Mouse (Mus musculus): ENCODE data around the gene 9630041A04Rik. TPM values are rescaled to one million over a fixed set of nuclear protein-coding genes. Genes with fewer than 3 reads are reported as not detected.
A peak's percentile ranks its signal among the peaks of the same experiment; 100 is the strongest.

Gene 9630041A04Rik
- total RNA-seq, 1 experiment from 2014 or later: not detected

DNA sequence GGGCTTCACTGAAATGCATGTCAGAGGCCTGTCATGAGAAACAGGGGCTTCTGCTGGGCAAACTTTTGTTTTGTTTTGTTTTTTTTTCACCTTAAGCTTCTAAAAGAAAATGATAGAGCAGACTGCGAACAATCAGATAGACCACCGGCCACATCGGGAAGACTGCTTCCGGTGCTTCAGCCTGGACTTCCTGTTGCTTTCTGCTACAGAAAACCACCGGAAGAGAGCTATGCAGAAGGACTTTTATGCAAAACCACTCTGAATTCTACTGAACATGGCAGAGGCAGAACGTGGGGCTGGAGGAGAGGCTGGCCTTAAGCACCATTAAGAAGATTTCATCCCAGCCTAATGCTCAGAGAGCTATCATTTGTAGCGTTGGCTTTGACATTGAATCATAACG, 110.7 kb downstream of the 9630041A04Rik start:
- ATAC-seq (replicated peaks in 1 of 2; ENCODE audit: insufficient read depth in 1 of 2, low FRiP score in 2 of 2, low TSS enrichment in 1 of 2, low read depth in 1 of 2, poor library complexity in 2 of 2, severe bottlenecking in 2 of 2): peak; percentile 77 to 85

DNA sequence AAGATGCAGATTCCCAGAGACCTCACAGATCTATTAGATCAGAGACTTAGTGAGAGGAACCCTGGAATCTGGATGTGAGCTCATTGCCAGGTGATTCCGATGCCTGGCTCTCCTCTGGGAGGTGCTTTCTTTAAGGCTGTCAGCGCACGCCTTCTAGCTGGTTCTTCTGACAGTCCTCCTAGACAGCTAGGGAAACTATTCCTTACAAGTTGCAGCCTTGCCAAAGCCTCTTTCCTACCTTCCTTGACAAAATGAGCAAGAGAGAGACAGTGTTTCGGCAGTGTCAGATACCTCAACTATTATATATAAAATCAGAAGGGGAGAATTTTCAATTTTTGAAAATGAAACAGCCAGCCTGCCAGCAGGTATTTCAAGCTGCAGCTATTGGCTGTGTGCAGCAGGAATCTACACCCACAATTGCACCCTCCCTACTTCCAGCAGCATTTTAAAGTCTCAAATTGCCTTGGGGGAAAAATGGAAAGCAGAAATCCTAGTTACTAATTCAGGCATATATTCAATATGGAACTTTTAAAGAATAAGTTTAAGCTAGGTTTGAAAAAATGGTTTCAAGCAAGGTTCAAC, 115.3 kb downstream of the 9630041A04Rik start:
- no peak for ATAC-seq (replicated peaks in 1 of 2; ENCODE audit: insufficient read depth in 1 of 2, low FRiP score in 2 of 2, low TSS enrichment in 1 of 2, low read depth in 1 of 2, poor library complexity in 2 of 2, severe bottlenecking in 2 of 2)

GRCm38 (mm10) chr9:101981161-101981560, 119.5 kb downstream of the 9630041A04Rik start:
- no peak for ATAC-seq (replicated peaks in 1 of 2; ENCODE audit: insufficient read depth in 1 of 2, low FRiP score in 2 of 2, low TSS enrichment in 1 of 2, low read depth in 1 of 2, poor library complexity in 2 of 2, severe bottlenecking in 2 of 2)

DNA sequence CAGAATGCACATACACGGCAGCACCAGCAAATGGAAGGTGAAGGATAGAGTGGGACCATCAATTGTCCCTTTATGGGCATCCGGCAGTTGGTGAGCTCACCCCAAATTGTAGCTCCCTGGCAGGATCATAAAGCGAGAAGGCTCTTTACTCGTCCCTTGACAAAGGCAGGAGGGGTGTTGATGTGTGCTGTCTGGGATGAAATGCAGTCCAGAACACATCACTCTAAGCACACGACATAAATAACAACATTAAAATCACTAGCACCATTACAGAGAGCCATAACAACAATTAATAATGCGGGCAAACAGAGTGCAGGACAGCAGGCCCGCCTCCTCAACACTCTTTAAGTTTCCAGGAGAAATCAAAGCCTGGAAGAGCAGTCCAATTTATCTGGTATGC, 120.7 kb downstream of the 9630041A04Rik start:
- no peak for ATAC-seq (replicated peaks in 1 of 2; ENCODE audit: insufficient read depth in 1 of 2, low FRiP score in 2 of 2, low TSS enrichment in 1 of 2, low read depth in 1 of 2, poor library complexity in 2 of 2, severe bottlenecking in 2 of 2)

- no peak for ATAC-seq (replicated peaks in 1 of 2; ENCODE audit: insufficient read depth in 1 of 2, low FRiP score in 2 of 2, low TSS enrichment in 1 of 2, low read depth in 1 of 2, poor library complexity in 2 of 2, severe bottlenecking in 2 of 2)
These were observed 125.3 kb downstream of the 9630041A04Rik start for GRCm38 (mm10) chr9:101986910-101987309.

DNA sequence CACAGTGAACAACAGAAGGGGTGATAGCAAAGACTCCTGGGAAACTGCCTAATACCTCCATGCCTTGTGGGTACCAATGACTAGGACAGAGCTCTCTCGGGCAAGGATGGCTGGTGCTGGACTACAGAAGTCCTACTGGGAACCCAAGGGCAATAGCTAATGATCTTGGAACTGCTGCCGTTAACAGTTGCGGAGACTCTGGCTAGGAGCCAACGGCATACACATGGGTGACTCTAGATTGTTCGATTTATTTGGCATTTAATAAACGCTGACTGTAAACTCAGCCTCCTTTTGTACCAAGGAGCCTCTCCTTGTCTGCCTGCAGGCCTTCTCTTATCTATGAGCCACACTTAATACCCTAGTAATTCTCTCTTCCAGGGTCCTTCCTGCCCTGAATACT, 128.4 kb downstream of the 9630041A04Rik start:
- ATAC-seq (replicated peaks in 1 of 2; ENCODE audit: insufficient read depth in 1 of 2, low FRiP score in 2 of 2, low TSS enrichment in 1 of 2, low read depth in 1 of 2, poor library complexity in 2 of 2, severe bottlenecking in 2 of 2): no peak

- no peak for ATAC-seq (replicated peaks in 1 of 2; ENCODE audit: insufficient read depth in 1 of 2, low FRiP score in 2 of 2, low TSS enrichment in 1 of 2, low read depth in 1 of 2, poor library complexity in 2 of 2, severe bottlenecking in 2 of 2)
These were observed 129.2 kb downstream of the 9630041A04Rik start for GRCm38 (mm10) chr9:101990836-101991235.
